Mouse (Mus musculus): ENCODE measurements around the gene Mpo. TPM values are rescaled to one million over a fixed set of nuclear protein-coding genes. Genes with fewer than 3 reads are reported as not detected.

Mpo gene
- polyA plus RNA-seq, 1 experiment, result not detected

- Histone ChIP-seq H3K4me2 (ENCODE audit: low read depth) (no peak overlapping the region), H3ac (ENCODE audit: control insufficient read depth, insufficient read length) (no peak overlapping the region)
These were observed 47.3 kb downstream of the Mpo start for GRCm38 (mm10) chr11:87840676-87841075.

GRCm38 (mm10) chr11:87841436-87841835, 48.1 kb downstream of the Mpo start:
- H3ac ChIP-seq (ENCODE audit: control insufficient read depth, insufficient read length), result no peak overlapping the region
- no peak overlapping the region for H3K4me3 ChIP-seq
- no peaks in the 10 kb centered on the region for H3K79me2 ChIP-seq (ENCODE audit: control insufficient read depth, insufficient read depth)
- TF ChIP-seq USF1 (IDR thresholded peaks at IDR 0.05; ENCODE audit: low read depth), result no peak
- TF ChIP-seq E2F4 (IDR thresholded peaks at IDR 0.05; ENCODE audit: insufficient read depth), result no peak
- no peak for TF ChIP-seq MAX (IDR thresholded peaks at IDR 0.05; ENCODE audit: low read depth)
- no peak for TF ChIP-seq POLR2AphosphoS2 (IDR thresholded peaks at IDR 0.05; ENCODE audit: insufficient read length, low read depth)
- no peak for TF ChIP-seq TCF3 (IDR thresholded peaks at IDR 0.05; ENCODE audit: insufficient read length, low read depth)
- no peak for TF ChIP-seq SRF (IDR thresholded peaks at IDR 0.05; ENCODE audit: control insufficient read depth, insufficient read length, low read depth)
- no peak for TF ChIP-seq MYOD1 (IDR thresholded peaks at IDR 0.05; ENCODE audit: control insufficient read depth in 1 of 3, insufficient read length in 2 of 3, low read depth in 2 of 3)
- TF ChIP-seq CEBPB (IDR thresholded peaks at IDR 0.05; ENCODE audit: insufficient read depth, poor library complexity, severe bottlenecking), result no peak
- TF ChIP-seq TCF12 (IDR thresholded peaks at IDR 0.05; ENCODE audit: insufficient read depth, poor library complexity, severe bottlenecking), result no peak
- TF ChIP-seq MYOG (IDR thresholded peaks at IDR 0.05; ENCODE audit: control insufficient read depth in 1 of 3, insufficient read depth in 1 of 3, insufficient read length in 2 of 3, low read depth in 2 of 3), result no peak
- TF ChIP-seq REST (IDR thresholded peaks at IDR 0.05; ENCODE audit: insufficient read depth, insufficient read length), result no peak
- no peak for TF ChIP-seq POLR2A (IDR thresholded peaks at IDR 0.05; ENCODE audit: insufficient read length, low read depth)
- H3K27me3 ChIP-seq (ENCODE audit: control insufficient read depth, insufficient read depth, insufficient read length), result peaks cover 25% of the 10 kb centered on the region
- no peak overlapping the region for H3K4me2 ChIP-seq (ENCODE audit: low read depth)
- H3K36me3 ChIP-seq (ENCODE audit: control insufficient read depth, insufficient read depth), result no peaks in the 10 kb centered on the region

More at GRCm38 (mm10) chr11:87840676-87841075, 47.3 kb downstream of the Mpo start:
- H3K27me3 ChIP-seq (ENCODE audit: control insufficient read depth, insufficient read depth, insufficient read length), result peaks cover 25% of the 10 kb centered on the region
- H3K79me2 ChIP-seq (ENCODE audit: control insufficient read depth, insufficient read depth), result no peaks in the 10 kb centered on the region
- H3K4me3 ChIP-seq, result no peak overlapping the region
- TF ChIP-seq REST (IDR thresholded peaks at IDR 0.05; ENCODE audit: insufficient read depth, insufficient read length) (no peak), POLR2A (IDR thresholded peaks at IDR 0.05; ENCODE audit: insufficient read length, low read depth) (no peak), POLR2AphosphoS2 (IDR thresholded peaks at IDR 0.05; ENCODE audit: insufficient read length, low read depth) (no peak), MAX (IDR thresholded peaks at IDR 0.05; ENCODE audit: low read depth) (no peak)
- no peaks in the 10 kb centered on the region for H3K36me3 ChIP-seq (ENCODE audit: control insufficient read depth, insufficient read depth)

- no peak overlapping the region for H3K4me3 ChIP-seq
These were observed 53.7 kb downstream of the Mpo start for GRCm38 (mm10) chr11:87846968-87847600.

GRCm38 (mm10) chr11:87847884-87848283, 54.5 kb downstream of the Mpo start:
- Histone ChIP-seq H3K27me3 (ENCODE audit: control insufficient read depth, insufficient read depth, insufficient read length) (peaks cover 5% of the 10 kb centered on the region), H3K79me2 (ENCODE audit: control insufficient read depth, insufficient read depth) (no peaks in the 10 kb centered on the region), H3K4me3 (no peak overlapping the region), H3K36me3 (ENCODE audit: control insufficient read depth, insufficient read depth) (no peaks in the 10 kb centered on the region), H3K4me2 (ENCODE audit: low read depth) (no peak overlapping the region), H3ac (ENCODE audit: control insufficient read depth, insufficient read length) (no peak overlapping the region)
- TF ChIP-seq SRF (IDR thresholded peaks at IDR 0.05; ENCODE audit: control insufficient read depth, insufficient read length, low read depth), result no peak
- no peak for TF ChIP-seq REST (IDR thresholded peaks at IDR 0.05; ENCODE audit: insufficient read depth, insufficient read length)
- no peak for TF ChIP-seq POLR2A (IDR thresholded peaks at IDR 0.05; ENCODE audit: insufficient read length, low read depth)
- TF ChIP-seq MYOG (IDR thresholded peaks at IDR 0.05; ENCODE audit: control insufficient read depth in 1 of 3, insufficient read depth in 1 of 3, insufficient read length in 2 of 3, low read depth in 2 of 3), result no peak
- no peak for TF ChIP-seq MAX (IDR thresholded peaks at IDR 0.05; ENCODE audit: low read depth)
- TF ChIP-seq USF1 (IDR thresholded peaks at IDR 0.05; ENCODE audit: low read depth), result no peak
- TF ChIP-seq TCF3 (IDR thresholded peaks at IDR 0.05; ENCODE audit: insufficient read length, low read depth), result no peak
- TF ChIP-seq MYOD1 (IDR thresholded peaks at IDR 0.05; ENCODE audit: control insufficient read depth in 1 of 3, insufficient read length in 2 of 3, low read depth in 2 of 3), result no peak
- no peak for TF ChIP-seq POLR2AphosphoS2 (IDR thresholded peaks at IDR 0.05; ENCODE audit: insufficient read length, low read depth)
- no peak for TF ChIP-seq CEBPB (IDR thresholded peaks at IDR 0.05; ENCODE audit: insufficient read depth, poor library complexity, severe bottlenecking)
- TF ChIP-seq E2F4 (IDR thresholded peaks at IDR 0.05; ENCODE audit: insufficient read depth), result no peak
- no peak for TF ChIP-seq TCF12 (IDR thresholded peaks at IDR 0.05; ENCODE audit: insufficient read depth, poor library complexity, severe bottlenecking)

More at GRCm38 (mm10) chr11:87846968-87847600, 53.7 kb downstream of the Mpo start:
- Histone ChIP-seq H3K79me2 (ENCODE audit: control insufficient read depth, insufficient read depth) (no peaks in the 10 kb centered on the region), H3K4me2 (ENCODE audit: low read depth) (no peak overlapping the region), H3K36me3 (ENCODE audit: control insufficient read depth, insufficient read depth) (no peaks in the 10 kb centered on the region), H3ac (ENCODE audit: control insufficient read depth, insufficient read length) (no peak overlapping the region), H3K27me3 (ENCODE audit: control insufficient read depth, insufficient read depth, insufficient read length) (peaks cover 10% of the 10 kb centered on the region)
- TF ChIP-seq TCF3 (IDR thresholded peaks at IDR 0.05; ENCODE audit: insufficient read length, low read depth) (no peak), CEBPB (IDR thresholded peaks at IDR 0.05; ENCODE audit: insufficient read depth, poor library complexity, severe bottlenecking) (no peak), POLR2AphosphoS2 (IDR thresholded peaks at IDR 0.05; ENCODE audit: insufficient read length, low read depth) (no peak), MYOD1 (IDR thresholded peaks at IDR 0.05; ENCODE audit: control insufficient read depth in 1 of 3, insufficient read length in 2 of 3, low read depth in 2 of 3) (no peak), MAX (IDR thresholded peaks at IDR 0.05; ENCODE audit: low read depth) (no peak), REST (IDR thresholded peaks at IDR 0.05; ENCODE audit: insufficient read depth, insufficient read length) (no peak), SRF (IDR thresholded peaks at IDR 0.05; ENCODE audit: control insufficient read depth, insufficient read length, low read depth) (no peak), POLR2A (IDR thresholded peaks at IDR 0.05; ENCODE audit: insufficient read length, low read depth) (no peak), TCF12 (IDR thresholded peaks at IDR 0.05; ENCODE audit: insufficient read depth, poor library complexity, severe bottlenecking) (no peak), E2F4 (IDR thresholded peaks at IDR 0.05; ENCODE audit: insufficient read depth) (no peak), MYOG (IDR thresholded peaks at IDR 0.05; ENCODE audit: control insufficient read depth in 1 of 3, insufficient read depth in 1 of 3, insufficient read length in 2 of 3, low read depth in 2 of 3) (no peak), USF1 (IDR thresholded peaks at IDR 0.05; ENCODE audit: low read depth) (no peak)

All from myocyte (in vitro differentiated cells).